Mouse (Mus musculus): Measurements from ENCODE around the gene Calr4. TPM values are rescaled to one million over a fixed set of nuclear protein-coding genes. Genes with fewer than 3 reads are reported as not detected.

Gene Calr4
- polyA plus RNA-seq, 1 experiment from 2014 or later: 0.38 TPM

DNA sequence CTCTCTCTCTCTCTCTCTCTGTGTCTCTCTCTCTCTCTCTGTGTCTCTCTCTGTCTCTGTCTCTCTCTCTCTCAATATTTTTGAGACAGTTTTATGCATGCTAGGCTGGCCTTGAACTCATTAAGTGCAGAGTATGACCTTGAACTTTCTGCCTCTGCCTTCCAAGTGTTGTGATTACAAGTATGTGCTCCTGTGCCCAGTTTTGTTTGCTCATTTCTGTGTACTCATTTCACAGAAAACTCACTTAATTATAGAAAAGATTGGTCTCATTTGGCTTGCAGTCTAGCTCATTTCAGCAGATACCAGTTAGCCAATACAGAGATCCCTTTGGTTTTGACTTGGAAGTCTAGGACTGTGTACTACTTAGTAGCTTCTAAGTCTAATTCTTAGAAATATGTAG is 64.9 kb downstream of the Calr4 start:
- Histone ChIP-seq H3K36me3 (no peaks in the 10 kb centered on the region), H3K27ac (replicated peaks) (no peak overlapping the region), H3K27me3 (no peaks in the 10 kb centered on the region), H3K4me3 (no peak overlapping the region), H3K4me2 (replicated peaks) (no peak overlapping the region), H3K4me1 (no peaks in the 10 kb centered on the region), H3K9ac (replicated peaks) (no peak overlapping the region), H3K9me3 (no peaks in the 10 kb centered on the region)
- ATAC-seq (replicated peaks): no peak

Other genes with a start within 250 kb of the Calr4 start
- gene Nrd1, start 233.8 kb upstream of the Calr4 start, polyA plus RNA-seq (2015; fragmentation: Nextera tagmentation; extraction: Ambion mirVana): 78.0 and 83.4 TPM in 2 replicates
- 76.7 and 78.5 TPM in 2 replicates for gene Osbpl9, start 32.2 kb upstream of the Calr4 start, polyA plus RNA-seq (2015; fragmentation: Nextera tagmentation; extraction: Ambion mirVana)
- 39.6 and 40.6 TPM in 2 replicates for gene Eps15, start 45.8 kb downstream of the Calr4 start, polyA plus RNA-seq (2015; fragmentation: Nextera tagmentation; extraction: Ambion mirVana)
- gene Ttc39a, start 172.1 kb downstream of the Calr4 start, polyA plus RNA-seq (2015; fragmentation: Nextera tagmentation; extraction: Ambion mirVana): 0.50 and 0.71 TPM in 2 replicates